Mouse (Mus musculus): ENCODE measurements around the gene Crcp.

DNA sequence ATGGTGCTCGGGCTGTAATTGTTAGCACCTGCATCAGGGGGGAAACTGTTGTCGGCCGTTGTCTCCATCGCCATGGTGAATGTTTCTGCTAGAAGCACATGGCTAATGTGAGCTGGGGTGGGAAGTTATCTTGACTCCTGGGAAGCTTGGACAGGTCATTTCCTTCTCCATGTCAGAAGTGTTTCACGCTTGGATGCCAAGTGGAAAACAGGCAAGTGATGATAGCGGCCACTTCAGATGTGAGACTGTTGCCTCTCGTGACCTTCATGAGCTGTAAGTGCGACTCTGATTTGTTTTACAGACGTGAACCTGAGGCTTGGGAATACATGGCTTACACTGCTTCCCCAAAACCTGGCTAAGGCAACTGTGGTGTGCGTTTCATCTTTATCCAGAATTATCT is 17.5 kb downstream of the Crcp start:
- TF ChIP-seq CTCF (IDR thresholded peaks at IDR 0.05; ENCODE audit: borderline replicate concordance, control insufficient read depth, extremely low read depth, insufficient read depth, low read length, poor library complexity) (no peak), POLR2A (IDR thresholded peaks at IDR 0.05; ENCODE audit: control insufficient read depth, extremely low read depth, insufficient read depth, low read length, poor library complexity) (no peak)
